Mouse (Mus musculus) kidney, adult 18-20 months (tissue): ENCODE measurements at regions not wholly inside any gene's neighbourhood (a gene's known extent, or its start where the extent isn't known, plus 50 kb on each side); places are given as distances from the start of the nearest gene placed in this dataset.

Experiments
- DNase-seq: peaks from one replicate; pipeline ENCODE4 v3.0.0; 2021

- DNase-seq = no peak
Observed at GRCm38 (mm10) chr1:185619011-185619410, 164.4 kb downstream of the Slc30a10 start.

- no peak for DNase-seq
Observed at GRCm38 (mm10) chr1:185628401-185628800, 173.8 kb downstream of the Slc30a10 start.

- no peak for DNase-seq
Observed at GRCm38 (mm10) chr1:185629976-185630375, 175.3 kb downstream of the Slc30a10 start.

DNA sequence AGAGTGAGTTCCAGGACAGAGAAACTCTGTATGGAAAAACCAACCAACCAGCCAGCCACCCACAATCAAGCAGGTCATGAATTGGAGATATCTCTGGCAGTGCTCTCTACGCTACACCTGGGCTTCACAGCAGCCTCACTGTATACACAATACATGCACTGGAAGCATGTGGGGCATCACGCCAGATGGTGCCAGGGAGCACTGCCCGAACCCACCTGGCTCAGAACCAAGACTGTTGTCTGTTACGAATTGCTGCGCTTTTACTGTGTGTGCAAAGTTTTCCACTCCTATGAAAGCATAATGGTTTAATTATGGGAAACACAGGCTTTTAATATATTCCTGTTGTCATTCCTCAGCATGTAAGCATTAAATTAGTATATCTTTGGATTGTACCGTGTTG, 184.0 kb downstream of the Slc30a10 start:
- no peak for DNase-seq

DNA sequence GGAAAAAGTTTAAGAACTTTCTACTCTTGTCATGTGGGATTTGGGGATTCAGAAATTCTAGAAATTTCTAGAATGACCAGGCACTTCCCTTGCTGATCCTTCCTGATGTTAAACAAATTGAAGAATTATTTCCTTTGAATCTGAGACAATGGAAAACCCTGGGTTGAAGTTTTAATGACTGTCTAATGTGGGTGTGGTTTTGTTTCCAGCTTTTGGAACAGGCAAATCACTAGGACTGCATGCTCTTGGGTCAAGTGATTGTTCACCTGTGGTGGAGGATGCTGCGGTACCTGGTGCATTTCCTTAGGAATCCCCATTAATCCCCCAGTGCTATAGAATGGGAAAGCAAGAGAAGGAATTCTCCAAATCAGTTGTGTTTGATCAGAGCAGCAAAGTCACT, 184.8 kb downstream of the Slc30a10 start:
- DNase-seq = no peak

GRCm38 (mm10) chr1:185644026-185644425, 189.4 kb downstream of the Slc30a10 start:
- no peak for DNase-seq

DNA sequence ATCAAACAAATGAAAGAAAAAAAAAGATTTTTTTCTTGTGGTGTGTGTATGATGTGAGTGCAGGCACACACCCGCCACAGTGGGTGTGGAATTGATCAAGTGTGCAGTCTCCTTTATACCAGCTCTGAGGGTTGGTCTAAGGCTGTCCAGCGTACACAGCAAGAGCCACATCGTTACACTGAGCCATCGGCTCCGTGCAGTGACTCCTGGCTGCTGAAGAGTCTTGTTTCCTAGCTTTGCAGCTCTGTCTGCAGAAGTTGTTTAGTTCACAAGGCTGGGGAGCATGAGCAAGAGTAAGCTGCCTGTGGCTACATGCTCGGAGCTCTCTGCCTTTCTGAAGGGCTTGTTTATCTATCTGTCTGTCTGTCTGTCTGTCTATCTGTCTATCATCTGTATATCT, 193.5 kb downstream of the Slc30a10 start:
- no peak for DNase-seq

DNA sequence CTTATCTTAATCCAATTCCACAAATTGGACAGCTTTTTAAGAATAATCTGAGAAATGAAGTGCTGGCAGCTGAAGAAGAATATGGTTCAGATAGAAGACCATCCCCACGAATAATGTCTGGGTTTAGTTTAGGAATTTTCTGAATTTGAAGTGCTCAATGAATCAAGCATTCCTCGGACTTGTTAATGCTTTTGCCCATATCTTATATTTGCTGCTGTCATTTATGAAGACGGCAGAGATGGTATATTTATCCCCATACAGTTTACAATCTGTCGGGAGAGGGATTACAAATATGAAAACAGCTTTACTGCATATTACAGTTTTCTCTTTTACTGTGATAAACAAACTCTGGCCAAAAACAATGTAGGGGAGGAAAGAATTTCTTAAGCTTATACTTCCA, 194.3 kb downstream of the Slc30a10 start:
- DNase-seq = no peak

DNA sequence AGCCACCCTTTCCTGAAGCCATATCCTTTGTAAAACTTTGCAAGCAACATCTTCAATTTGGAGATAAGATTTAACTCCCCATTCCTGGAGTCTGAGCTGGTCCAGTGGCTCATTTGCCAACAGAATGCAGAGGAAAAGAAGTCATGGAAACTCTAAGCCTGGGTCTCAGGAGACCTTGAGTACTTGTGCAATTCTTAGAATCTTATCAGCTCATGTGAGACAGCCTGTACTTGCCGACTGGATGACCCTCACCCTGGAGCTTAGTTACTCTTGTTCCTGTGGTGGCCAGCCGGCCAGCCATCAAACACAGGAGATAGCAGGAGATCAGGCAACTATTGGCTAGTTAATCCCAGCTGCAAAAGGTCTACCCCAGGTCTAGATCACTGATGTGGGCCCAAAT, 196.3 kb downstream of the Slc30a10 start:
- DNase-seq = no peak

GRCm38 (mm10) chr1:185655021-185655420, 200.4 kb downstream of the Slc30a10 start:
- DNase-seq = no peak

DNA sequence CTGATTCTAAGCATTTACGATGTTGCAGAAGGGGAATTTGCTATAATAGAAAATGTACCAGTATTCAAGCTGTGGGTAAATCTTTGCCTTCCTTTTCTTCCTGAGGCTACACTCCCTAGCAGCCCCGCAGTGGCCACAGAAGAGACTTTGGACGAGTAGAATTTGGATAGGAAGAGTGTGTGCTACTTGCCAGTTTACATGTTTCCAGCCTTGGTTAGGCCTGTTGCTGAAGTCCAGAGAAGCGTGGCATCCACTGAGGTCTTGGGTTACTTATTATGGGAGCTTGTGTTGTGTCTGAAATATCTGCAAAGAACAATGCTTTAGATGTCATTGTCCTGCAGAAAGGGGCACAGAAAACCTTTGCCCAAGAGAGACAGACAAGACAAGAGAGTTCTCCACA, 200.8 kb downstream of the Slc30a10 start:
- DNase-seq = no peak

DNA sequence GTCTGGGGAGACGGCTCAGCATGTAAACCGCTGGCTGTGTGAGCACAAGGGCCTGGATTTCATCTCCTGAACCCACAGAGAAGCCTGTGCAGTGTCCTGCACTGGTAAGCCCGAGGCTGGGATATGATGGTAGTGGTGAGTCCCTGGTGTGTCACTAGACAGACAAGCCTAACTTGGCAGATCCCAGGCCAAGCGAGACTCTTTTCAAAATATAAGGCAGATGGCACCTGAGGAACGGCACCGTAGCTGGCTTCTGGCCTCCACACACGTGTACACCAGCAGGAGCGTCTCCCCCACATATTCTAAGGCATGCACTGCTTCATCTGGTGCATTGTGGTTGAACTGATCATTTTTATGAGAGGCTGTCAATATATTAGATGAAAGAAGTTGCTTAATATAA, 202.6 kb downstream of the Slc30a10 start:
- DNase-seq = no peak

DNA sequence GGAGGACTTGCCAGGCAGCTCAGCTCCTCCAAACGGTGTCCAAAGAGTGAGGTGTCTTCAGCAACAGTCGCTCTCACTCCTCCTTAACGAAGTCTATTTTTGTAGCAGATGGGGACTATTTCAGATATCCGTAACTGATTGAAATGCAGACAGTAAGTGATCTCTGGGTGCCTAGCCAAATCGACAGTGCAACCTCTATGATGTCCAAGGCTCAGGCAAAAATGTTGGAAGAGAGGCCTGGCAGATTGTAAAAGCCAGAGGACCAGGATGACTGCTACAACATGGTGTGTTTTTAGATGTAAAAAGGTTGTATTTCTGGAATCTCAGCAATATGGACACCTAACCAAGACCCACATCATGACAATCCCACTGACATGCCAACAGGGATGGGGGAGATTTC, 204.8 kb downstream of the Slc30a10 start:
- DNase-seq = no peak

DNA sequence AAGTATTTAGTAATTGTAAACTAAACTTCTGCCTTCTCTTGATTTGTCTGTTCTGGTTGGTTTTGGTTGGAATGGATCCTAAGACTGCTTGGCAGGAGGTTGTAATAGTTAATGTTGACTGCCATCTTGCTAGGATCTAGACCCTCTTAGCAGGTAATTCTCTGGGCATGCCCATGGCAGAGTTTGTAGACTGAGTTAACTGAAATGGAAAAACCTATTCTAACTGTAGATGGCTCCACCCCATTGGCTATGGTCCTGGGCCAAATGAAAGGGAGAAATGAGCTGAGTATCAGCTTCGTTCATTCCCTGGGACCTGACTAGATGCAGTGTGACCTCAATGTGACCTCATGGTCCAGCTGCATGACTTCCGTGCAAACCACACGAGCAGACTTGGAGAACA, 207.7 kb downstream of the Slc30a10 start:
- DNase-seq = peak; percentile 5

GRCm38 (mm10) chr1:185670029-185670741, 215.5 kb downstream of the Slc30a10 start:
- DNase-seq = no peak

DNA sequence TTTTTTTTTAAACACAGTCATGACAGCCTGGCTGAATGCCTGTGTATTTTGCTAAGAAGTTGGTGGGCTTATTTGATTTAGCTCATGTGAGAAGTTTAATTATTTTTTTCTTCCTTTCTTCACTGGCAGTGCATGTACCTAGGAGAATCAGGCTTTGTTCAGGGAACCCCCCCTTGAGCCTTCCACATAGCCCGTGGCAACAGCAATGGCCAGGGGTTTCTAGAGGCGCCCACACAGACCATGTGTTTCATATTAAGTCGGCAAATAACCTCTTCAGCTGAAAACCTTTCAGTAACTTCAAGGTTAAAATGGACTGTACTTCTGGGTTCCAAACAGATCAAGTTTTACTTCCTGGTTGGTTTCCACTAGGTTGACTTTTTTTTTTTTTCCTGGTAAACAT, 218.3 kb downstream of the Slc30a10 start:
- no peak for DNase-seq

DNA sequence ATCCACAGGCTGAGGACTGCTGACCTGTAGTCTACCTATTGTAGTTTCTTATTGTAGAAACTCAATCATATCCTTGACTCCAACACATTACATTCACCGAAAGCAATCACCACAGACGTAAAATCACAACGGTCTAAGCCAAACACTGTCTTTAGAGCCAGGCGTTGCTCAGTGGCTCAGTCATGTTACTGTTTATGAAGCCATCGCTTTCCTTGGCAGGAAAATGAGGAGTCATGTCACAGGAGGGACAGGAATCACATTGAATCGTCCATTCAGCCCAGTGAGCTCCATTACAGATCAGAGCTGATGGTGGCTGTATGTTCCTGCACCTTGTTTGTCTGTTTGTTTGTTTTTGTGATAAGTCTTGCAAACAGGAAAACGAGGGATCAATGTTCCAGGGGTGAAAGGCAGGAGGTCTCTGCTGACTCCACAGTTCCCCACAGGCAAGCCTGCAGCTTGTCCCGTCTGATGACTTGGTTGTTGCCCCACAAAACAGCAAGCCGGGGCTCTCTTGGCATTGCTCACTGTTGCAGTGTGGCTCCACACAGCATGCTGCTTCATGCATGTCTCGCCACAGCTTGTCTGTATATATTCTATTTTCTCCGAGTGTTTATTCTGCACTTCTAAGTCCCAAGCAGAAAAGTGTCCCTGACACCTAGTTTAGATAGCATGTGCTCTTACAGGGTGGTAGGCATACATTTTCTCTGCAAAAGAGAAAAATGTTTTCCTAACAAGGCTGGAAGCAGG, 221.2 kb downstream of the Slc30a10 start:
- no peak for DNase-seq

- DNase-seq = peak; percentile 77
Observed at GRCm38 (mm10) chr1:185681610-185682457, 227.2 kb downstream of the Slc30a10 start.

GRCm38 (mm10) chr1:185682458-185682750, 227.8 kb downstream of the Slc30a10 start:
- DNase-seq = no peak

DNA sequence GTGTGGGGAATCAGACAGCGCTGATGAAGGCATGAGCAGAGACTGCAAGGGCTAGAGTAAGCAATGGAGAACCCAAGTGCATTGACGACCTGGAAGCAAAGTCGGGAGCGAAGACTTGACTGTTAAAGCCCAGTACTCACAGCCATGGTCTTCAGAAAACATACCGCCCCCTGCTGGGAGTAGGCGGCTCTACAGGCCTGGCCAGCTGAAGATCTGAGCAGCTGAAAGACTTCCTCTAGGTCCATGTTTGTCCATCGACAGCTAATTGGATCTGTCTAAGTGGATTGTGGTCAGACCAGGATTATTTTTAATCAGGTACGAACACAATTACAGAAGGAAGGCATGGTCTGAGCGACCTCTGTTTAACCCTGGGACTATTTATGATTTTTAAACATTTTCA, 230.0 kb downstream of the Slc30a10 start:
- DNase-seq = peak; percentile 23

DNA sequence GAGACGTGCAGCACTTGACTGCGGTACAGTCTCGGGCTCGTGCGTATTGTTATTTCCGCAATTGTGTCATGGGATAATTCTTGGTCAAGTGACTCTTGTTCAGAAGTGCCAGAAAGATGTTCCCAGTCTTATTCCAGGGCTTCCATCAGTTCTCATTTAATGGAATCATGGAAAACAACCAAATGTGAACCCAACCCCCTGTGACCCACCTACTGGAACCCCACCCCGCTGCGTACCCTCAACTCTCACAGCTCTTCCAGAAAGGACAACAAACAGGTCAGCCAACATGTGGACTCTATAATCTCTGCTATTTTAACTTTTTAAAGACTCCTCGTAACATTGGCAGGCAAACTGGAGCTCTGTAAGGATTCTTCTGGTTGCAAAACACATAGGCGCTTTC, 233.9 kb downstream of the Slc30a10 start:
- no peak for DNase-seq

DNA sequence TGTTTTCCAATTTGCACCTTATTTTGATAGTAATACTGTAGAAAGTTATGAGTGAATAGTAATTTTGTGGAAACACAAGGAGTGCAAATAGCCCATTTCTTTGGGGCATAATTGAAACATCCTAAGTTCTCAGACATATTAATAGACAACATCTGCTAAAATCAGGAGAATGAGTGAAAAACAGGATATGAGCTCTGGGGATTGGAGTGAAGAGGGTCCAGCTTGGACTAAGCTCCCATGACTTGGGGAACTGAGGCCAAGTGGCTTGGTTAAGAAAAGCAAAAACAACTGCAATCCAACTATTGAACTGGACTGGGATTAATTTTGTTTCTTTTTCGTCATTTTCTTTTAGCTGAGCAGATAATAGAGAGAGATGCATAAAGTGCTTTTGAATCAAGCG, 240.7 kb downstream of the Slc30a10 start:
- no peak for DNase-seq

DNA sequence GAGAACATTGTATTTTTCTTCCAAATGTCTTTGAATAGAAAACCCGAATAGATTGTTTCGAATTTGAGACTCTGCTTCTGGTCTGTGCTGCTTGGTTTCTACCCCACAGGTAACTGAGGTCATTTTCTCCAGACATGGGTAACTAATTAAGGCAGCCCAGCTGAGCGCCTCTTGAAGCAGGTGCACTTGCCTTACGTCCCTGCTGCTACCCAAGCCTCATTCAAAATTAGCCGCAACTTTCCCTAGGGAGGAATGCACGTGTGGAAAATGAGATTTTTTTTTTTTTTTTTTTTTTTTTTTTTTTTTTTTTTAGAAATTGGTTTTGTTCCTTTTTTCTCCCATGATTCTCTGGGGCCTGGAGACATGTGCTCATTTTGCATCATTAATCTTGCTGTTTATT, 245.1 kb downstream of the Slc30a10 start:
- DNase-seq = no peak

- DNase-seq = no peak
Observed at GRCm38 (mm10) chr1:185726324-185726723, 271.7 kb downstream of the Slc30a10 start.
